Mouse (Mus musculus): ENCODE results near the gene Snap47.

- no peak for TF ChIP-seq CTCF (IDR thresholded peaks at IDR 0.05; ENCODE audit: low read depth, low read length)
- no peak for TF ChIP-seq EP300 (IDR thresholded peaks at IDR 0.05; ENCODE audit: insufficient read depth, low read depth, low read length)
- no peak for TF ChIP-seq POLR2A (IDR thresholded peaks at IDR 0.05; ENCODE audit: insufficient read depth, low read length)
Observed at GRCm38 (mm10) chr11:59428057-59428660, 22.8 kb downstream of the Snap47 start.

All from ES-Bruce4 (cell line).